Mouse (Mus musculus): ENCODE results near the gene Gm11627. TPM values are rescaled to one million over a fixed set of nuclear protein-coding genes. Genes with fewer than 3 reads are reported as not detected.

Gene Gm11627
- total and polyA plus RNA-seq, 3 experiments: not detected

DNA sequence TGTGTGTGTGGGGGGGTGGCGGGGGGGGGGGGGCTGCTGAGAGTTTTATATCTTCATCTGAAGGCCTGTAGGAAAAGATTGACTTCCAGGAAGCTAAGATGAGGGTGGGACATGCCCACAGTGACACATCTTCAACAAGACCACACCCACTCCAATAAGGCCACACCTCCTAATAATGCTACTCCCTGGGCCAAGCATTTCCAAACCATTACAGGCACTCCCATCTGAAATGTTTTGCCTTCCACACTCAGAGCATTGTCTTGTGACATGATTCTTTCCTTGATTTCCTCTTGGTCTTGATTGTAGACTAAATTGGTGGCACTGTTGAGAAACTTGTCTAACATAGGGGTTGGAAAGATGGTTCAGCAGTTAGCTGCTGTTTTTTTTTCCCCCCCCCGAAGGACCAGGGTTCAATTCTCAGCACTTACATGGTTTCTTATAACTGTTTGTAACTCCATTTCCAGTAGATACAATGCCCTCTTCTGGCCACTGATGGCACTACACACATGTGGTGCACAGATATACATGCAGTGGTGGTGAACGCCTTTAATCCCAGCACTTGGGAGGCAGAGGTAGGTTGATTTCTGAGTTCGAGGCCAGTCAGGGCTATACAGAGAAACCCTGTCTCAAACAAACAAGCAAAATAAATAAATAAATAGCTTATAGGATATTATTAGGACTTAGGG lies 7.3 kb upstream of the Gm11627 start:
- no peak for DNase-seq (ENCODE audit: low spot score)
- Histone ChIP-seq H3K4me3 (ENCODE audit: low read depth, low read length) (no peak overlapping the region), H3K9me3 (replicated peaks) (peaks cover 5% of the 10 kb centered on the region), H3K36me3 (replicated peaks) (no peaks in the 10 kb centered on the region), H3K4me1 (ENCODE audit: insufficient read depth, low read depth, low read length) (no peaks in the 10 kb centered on the region), H3K27me3 (ENCODE audit: insufficient read depth, low read length) (peaks cover 29% of the 10 kb centered on the region)
- no peak for ATAC-seq (ENCODE audit: extremely low read depth, insufficient number of reproducible peaks, low FRiP score, poor library complexity, severe bottlenecking)
- TF ChIP-seq POLR2AphosphoS5 (IDR thresholded peaks at IDR 0.05; ENCODE audit: insufficient replicate concordance, low read depth, low read length) (no peak), GATA2 (IDR thresholded peaks at IDR 0.05; ENCODE audit: borderline replicate concordance, low read depth, low read length) (no peak), GATA1 (IDR thresholded peaks at IDR 0.05; ENCODE audit: borderline replicate concordance, low read length) (no peak), TAL1 (conservative IDR thresholded peaks at IDR 0.05; ENCODE audit: low read depth, low read length) (no peak), CTCF (IDR thresholded peaks at IDR 0.05; ENCODE audit: low read depth, low read length) (no peak)

DNA sequence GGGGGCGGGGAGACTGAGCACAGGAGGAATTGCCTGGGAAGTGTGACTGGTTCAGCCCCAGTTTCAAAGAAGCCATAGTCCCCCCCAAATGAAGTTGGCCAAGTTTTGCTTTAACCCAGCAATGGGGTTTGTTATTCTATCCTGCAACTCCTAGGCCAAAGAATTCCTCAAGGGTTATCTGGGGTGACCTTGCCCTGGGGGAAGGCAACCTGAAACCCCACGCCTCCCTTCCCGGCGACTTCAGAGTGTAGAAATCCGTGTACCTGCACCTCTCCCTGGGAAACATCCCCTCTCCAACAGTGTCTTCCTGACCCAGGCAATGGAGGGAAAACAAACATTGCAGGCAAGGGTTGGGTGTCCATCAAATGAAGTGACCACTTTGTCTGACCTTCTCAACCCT lies 3.5 kb upstream of the Gm11627 start:
- H3K36me3 ChIP-seq (replicated peaks): no peaks in the 10 kb centered on the region
- H3K27me3 ChIP-seq (ENCODE audit: insufficient read depth, low read length): peaks cover 51% of the 10 kb centered on the region

DNA sequence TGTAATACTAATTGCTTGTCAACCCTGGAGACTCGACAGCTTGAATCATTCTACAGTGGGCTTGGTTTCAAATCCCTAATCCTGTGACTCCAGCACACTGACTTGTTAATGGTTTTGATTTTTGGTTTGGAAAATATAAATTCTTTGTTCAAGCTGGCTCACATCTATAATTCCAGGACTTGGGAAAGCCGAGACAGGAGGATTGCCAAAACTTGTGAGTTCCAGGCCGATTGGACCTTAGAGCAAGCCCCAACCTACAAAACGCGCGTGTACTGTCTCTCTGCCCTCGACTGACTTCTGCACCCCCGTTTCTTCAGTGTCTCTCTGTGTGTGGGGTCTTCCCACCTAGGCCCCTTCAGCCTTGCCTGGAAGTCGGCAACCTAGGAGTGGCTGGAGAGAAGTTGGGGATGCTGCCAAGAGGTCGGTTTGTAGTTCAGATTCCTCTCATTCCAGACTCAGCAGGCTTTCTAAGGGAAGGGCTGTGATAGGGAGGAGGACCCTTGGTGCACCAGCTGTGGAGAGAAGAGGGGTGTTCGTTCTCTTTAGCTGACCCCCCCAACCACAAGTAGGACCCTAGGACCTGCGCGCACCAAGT lies 2.9 kb upstream of the Gm11627 start:
- TF ChIP-seq TAL1 (conservative IDR thresholded peaks at IDR 0.05; ENCODE audit: low read depth, low read length) (no peak), CTCF (IDR thresholded peaks at IDR 0.05; ENCODE audit: low read depth, low read length) (no peak), POLR2AphosphoS5 (IDR thresholded peaks at IDR 0.05; ENCODE audit: insufficient replicate concordance, low read depth, low read length) (no peak), GATA1 (IDR thresholded peaks at IDR 0.05; ENCODE audit: borderline replicate concordance, low read length) (no peak), GATA2 (IDR thresholded peaks at IDR 0.05; ENCODE audit: borderline replicate concordance, low read depth, low read length) (no peak)
- H3K27me3 ChIP-seq (ENCODE audit: insufficient read depth, low read length): peaks cover 55% of the 10 kb centered on the region
- no peaks in the 10 kb centered on the region for H3K36me3 ChIP-seq (replicated peaks)
- H3K9me3 ChIP-seq (replicated peaks): peaks cover 5% of the 10 kb centered on the region
- ATAC-seq (ENCODE audit: extremely low read depth, insufficient number of reproducible peaks, low FRiP score, poor library complexity, severe bottlenecking): no peak
- no peak for DNase-seq (ENCODE audit: low spot score)
- H3K4me1 ChIP-seq (ENCODE audit: insufficient read depth, low read depth, low read length): peaks cover 9% of the 10 kb centered on the region
- H3K4me3 ChIP-seq (ENCODE audit: low read depth, low read length): no peak overlapping the region

More for the DNA sequence above, 3.5 kb upstream of the Gm11627 start:
- no peak for TF ChIP-seq POLR2AphosphoS5 (IDR thresholded peaks at IDR 0.05; ENCODE audit: insufficient replicate concordance, low read depth, low read length)
- no peak for TF ChIP-seq GATA2 (IDR thresholded peaks at IDR 0.05; ENCODE audit: borderline replicate concordance, low read depth, low read length)
- TF ChIP-seq TAL1 (conservative IDR thresholded peaks at IDR 0.05; ENCODE audit: low read depth, low read length): no peak
- no peak for TF ChIP-seq CTCF (IDR thresholded peaks at IDR 0.05; ENCODE audit: low read depth, low read length)
- TF ChIP-seq GATA1 (IDR thresholded peaks at IDR 0.05; ENCODE audit: borderline replicate concordance, low read length): no peak
- H3K9me3 ChIP-seq (replicated peaks): peaks cover 5% of the 10 kb centered on the region
- no peak for ATAC-seq (ENCODE audit: extremely low read depth, insufficient number of reproducible peaks, low FRiP score, poor library complexity, severe bottlenecking)
- no peak for DNase-seq (ENCODE audit: low spot score)
- no peak overlapping the region for H3K4me3 ChIP-seq (ENCODE audit: low read depth, low read length)
- H3K4me1 ChIP-seq (ENCODE audit: insufficient read depth, low read depth, low read length): peaks cover 9% of the 10 kb centered on the region

DNA sequence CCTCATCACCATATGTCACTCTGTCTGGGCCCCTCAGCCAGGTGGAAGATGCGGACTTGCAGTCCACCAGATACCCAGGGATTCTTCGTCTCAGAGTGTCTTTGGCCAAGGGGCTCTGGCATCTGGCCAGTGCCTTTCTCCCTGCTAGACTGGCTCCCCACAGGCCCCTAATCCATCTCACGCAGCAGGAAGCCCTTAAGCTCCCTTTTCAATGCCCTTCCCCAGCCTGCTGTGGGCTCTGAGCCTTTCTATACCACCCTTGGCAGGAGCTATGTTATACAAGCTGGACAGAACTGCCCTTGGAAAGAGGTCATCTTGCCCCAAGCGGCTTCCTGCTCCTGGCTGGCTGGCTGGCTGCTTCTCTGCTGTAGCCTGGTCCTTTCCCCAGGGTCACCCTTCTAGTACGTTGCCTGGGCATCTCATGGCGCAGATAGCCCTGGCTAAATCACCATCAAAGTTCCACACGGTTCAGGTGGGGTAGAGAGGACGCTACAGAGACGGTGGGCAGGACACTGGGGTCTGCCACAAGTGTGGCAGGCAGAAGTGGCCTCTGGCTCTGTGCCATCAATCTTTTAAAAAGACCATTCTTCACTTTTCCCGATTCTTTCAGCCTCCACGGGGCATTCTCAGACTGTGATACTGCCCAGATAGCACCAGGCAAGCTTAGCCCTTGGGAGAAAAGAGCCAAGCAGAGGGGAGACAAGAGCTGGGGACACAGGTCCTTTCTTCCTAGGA lies 2.2 kb upstream of the Gm11627 start:
- DNase-seq (ENCODE audit: low spot score) (no peak), ATAC-seq (ENCODE audit: extremely low read depth, insufficient number of reproducible peaks, low FRiP score, poor library complexity, severe bottlenecking) (no peak)
- Histone ChIP-seq H3K27me3 (ENCODE audit: insufficient read depth, low read length) (peaks cover 59% of the 10 kb centered on the region), H3K36me3 (replicated peaks) (no peaks in the 10 kb centered on the region), H3K4me1 (ENCODE audit: insufficient read depth, low read depth, low read length) (peaks cover 9% of the 10 kb centered on the region), H3K4me3 (ENCODE audit: low read depth, low read length) (no peak overlapping the region), H3K9me3 (replicated peaks) (peaks cover 1% of the 10 kb centered on the region)
- TF ChIP-seq GATA2 (IDR thresholded peaks at IDR 0.05; ENCODE audit: borderline replicate concordance, low read depth, low read length) (no peak), POLR2AphosphoS5 (IDR thresholded peaks at IDR 0.05; ENCODE audit: insufficient replicate concordance, low read depth, low read length) (no peak), CTCF (IDR thresholded peaks at IDR 0.05; ENCODE audit: low read depth, low read length) (no peak), GATA1 (IDR thresholded peaks at IDR 0.05; ENCODE audit: borderline replicate concordance, low read length) (no peak), TAL1 (conservative IDR thresholded peaks at IDR 0.05; ENCODE audit: low read depth, low read length) (no peak)

DNA sequence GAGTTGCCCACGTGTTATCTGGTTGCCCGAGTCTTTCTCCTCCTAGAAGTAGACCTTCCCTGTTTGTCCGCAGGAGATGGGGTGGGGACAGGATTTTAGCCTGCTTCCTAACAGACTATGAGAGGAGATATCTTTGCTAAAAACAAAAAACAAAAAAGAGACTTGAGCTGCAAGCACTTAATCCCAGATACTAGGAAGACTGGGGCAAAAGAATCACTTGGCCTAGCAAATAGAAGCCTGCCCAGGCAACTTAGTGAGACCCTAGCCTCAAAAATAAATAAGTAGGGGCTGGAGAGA lies 721 bp upstream of the Gm11627 start:
- H3K4me1 ChIP-seq (ENCODE audit: insufficient read depth, low read depth, low read length): peaks cover 9% of the 10 kb centered on the region
- no peaks in the 10 kb centered on the region for H3K36me3 ChIP-seq (replicated peaks)
- no peak for TF ChIP-seq TAL1 (conservative IDR thresholded peaks at IDR 0.05; ENCODE audit: low read depth, low read length)
- TF ChIP-seq POLR2AphosphoS5 (IDR thresholded peaks at IDR 0.05; ENCODE audit: insufficient replicate concordance, low read depth, low read length): no peak
- no peak for TF ChIP-seq GATA1 (IDR thresholded peaks at IDR 0.05; ENCODE audit: borderline replicate concordance, low read length)
- TF ChIP-seq GATA2 (IDR thresholded peaks at IDR 0.05; ENCODE audit: borderline replicate concordance, low read depth, low read length): no peak
- TF ChIP-seq CTCF (IDR thresholded peaks at IDR 0.05; ENCODE audit: low read depth, low read length): no peak
- no peaks in the 10 kb centered on the region for H3K9me3 ChIP-seq (replicated peaks)
- peaks cover 54% of the 10 kb centered on the region for H3K27me3 ChIP-seq (ENCODE audit: insufficient read depth, low read length)
- DNase-seq (ENCODE audit: low spot score) (no peak), ATAC-seq (ENCODE audit: extremely low read depth, insufficient number of reproducible peaks, low FRiP score, poor library complexity, severe bottlenecking) (no peak)
- H3K4me3 ChIP-seq (ENCODE audit: low read depth, low read length): no peak overlapping the region

Data from G1E (cell line).